Mouse (Mus musculus): Measurements from ENCODE around the gene Chn1.

The Chn1 gene

DNA sequence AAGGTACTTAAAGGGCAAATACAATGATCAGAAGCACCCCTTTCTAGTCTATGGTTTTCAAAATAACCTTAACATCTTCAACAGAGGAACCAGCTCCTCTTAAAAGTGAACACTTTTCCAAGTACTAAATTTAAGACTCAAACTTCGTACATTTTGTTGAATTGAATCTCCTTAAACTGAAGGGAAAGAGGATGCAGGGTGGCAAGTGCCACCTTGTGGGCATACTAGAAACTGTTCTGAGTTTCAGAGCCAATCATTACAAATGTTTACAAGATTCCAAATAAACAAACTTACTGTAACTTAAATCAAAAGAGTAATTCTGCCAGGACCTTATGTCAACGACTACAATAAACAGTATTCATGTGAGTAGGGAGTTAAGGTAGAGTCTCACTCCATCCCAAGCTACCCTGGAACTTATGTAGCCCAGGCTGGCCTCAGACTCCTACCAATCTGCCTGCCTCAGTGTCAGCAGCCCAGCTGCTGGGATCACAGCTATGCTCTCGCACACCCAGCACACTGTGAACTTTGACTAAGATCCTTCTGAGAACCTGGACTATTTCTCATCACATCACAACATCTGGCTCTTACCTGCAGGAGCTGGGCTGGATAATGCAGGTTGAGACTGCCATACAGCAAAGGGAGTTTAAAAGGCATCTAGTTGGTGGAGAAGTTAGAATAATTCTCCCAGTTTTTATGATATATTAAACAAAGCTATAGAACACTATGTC lies 29.3 kb downstream of the Chn1 start:
- peak; percentile 30 for DNase-seq (ENCODE audit: low spot score)

DNA sequence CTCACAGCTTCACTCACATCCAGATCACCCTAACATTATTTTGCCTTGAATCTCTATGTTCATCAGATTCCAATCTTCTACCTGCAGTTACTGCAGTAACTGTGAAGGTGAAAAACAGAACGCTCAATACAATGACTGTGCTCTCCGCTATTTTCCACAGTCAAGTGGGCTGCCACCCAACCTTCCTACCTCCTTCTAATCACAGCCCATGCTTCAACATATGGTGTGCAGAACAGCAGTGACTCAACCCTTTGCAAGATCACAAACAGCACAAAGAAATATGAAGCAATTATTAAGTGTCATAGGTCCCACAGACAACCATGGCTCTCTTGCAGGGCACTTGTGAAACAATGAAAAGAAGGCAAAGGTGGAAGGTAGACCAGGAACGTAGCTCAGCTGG lies 33.9 kb downstream of the Chn1 start:
- no peak for DNase-seq (ENCODE audit: low spot score)

- DNase-seq (ENCODE audit: low spot score): no peak
Measured at GRCm38 (mm10) chr2:73727868-73728267, 47.3 kb downstream of the Chn1 start.

GRCm38 (mm10) chr2:73724934-73725333 lies 50.2 kb downstream of the Chn1 start:
- DNase-seq (ENCODE audit: low spot score): no peak

- DNase-seq (ENCODE audit: low spot score): no peak
Measured at GRCm38 (mm10) chr2:73721821-73722220, 53.3 kb downstream of the Chn1 start.

- no peak for DNase-seq (ENCODE audit: low spot score)
Measured at GRCm38 (mm10) chr2:73712481-73712880, 62.7 kb downstream of the Chn1 start.

- DNase-seq (ENCODE audit: low spot score): no peak
Measured at GRCm38 (mm10) chr2:73693045-73693444, 82.1 kb downstream of the Chn1 start.

DNA sequence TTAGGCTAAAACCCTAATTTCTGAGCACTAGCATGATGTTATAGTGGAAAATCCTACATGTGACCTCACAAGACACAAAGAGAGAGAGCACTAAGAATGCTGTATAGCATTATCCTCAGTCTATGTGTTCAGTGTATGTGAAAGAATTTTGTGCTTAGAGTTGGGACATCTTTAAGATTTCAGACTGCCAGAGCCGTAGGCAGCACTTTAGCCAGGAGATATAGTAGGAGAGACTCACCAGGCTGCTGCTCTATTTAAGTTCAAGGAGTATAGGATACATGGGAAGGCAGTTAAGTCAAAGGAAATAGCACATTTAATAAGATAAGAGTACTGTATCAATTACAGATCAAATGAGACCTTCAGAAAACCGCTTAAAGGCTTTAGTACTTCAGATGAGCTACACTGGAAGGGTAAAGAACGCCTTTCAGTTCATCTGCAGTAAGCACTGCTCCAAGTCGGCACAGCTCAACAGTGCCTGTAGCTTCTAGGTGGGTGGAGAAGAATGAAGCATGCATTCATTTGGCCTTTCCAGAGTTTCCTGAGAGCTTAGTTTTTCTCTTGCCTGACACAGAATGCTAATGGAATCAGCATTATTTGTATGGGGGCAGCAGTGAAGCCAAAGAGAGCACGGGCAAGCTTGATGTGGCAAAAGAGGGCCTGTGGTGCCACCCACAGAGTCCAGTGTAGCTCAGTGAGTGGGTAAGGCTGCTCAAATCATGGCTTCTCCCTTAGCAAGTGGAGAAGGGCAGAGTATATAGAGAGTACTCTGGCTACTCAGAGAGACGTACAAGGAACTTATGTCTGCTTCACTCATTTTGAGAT lies 84.2 kb downstream of the Chn1 start:
- DNase-seq (ENCODE audit: low spot score): no peak

DNA sequence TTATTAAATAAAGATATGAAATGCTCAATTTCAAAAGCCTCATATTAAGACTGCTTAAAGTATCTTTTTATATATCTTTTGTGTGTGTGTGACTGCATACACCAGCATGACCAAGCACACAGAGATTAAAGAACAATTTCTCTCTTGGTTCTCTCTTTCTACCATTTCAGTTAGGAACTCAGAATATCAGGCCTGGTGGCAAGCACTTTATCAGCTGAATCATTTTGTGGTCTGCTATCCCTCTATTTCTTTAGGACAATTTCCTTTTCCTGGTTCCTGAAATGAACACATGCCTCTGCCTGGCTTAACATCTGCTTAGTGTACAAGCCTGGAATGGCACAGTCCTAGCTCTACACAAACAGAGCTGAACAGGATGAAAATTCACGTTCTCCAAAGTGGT lies 92.6 kb downstream of the Chn1 start:
- no peak for DNase-seq (ENCODE audit: low spot score)

DNA sequence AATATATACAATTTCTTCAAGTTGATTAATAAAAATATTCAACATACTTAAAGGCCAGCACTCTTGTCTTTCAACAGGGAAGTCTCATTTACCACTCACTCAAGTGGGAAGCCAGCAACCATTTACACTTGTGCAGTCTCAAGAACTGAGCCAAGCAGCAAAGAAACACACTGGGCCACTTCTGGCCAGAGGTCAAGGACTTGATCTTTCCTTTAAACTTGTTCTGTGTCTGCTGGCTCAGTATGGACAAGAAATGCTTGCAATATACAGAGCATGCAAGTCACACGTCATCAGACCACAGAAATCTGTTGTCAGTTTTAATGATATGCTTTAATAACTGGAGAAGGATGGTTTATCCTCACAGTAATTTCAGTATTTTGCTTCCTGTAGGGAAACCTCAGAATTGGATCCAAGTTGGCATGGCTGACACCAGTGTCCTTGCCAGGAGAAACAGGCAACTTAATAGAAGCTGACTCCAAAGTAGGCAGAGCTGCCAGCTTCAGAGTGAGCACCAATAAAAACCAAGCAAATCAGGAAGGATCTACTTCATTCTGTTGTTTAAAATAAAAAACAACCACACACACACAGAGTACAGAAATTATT lies 94.6 kb downstream of the Chn1 start:
- no peak for DNase-seq (ENCODE audit: low spot score)

DNA sequence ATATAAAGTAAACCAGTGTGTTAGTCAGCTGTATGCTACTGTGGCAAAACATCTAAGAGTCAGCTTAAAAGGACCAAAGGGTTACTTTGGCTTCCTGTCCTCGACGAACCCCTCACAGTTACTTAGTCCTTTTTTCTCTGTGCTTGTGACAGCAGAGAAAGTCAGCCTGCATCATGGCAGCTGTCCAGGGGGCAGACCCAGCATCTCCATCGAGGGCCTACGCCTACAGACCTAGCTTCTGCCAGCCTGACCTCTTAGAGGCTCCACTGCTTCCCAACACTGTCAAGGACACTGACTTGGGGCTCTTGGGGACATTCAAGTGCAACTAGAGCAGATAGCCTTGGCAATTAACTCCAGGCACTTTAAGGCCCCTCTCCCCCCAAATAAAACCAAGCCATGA lies 106.5 kb downstream of the Chn1 start:
- no peak for DNase-seq (ENCODE audit: low spot score)

- no peak for DNase-seq (ENCODE audit: low spot score)
Measured at GRCm38 (mm10) chr2:73660566-73661134, 114.5 kb downstream of the Chn1 start.

DNA sequence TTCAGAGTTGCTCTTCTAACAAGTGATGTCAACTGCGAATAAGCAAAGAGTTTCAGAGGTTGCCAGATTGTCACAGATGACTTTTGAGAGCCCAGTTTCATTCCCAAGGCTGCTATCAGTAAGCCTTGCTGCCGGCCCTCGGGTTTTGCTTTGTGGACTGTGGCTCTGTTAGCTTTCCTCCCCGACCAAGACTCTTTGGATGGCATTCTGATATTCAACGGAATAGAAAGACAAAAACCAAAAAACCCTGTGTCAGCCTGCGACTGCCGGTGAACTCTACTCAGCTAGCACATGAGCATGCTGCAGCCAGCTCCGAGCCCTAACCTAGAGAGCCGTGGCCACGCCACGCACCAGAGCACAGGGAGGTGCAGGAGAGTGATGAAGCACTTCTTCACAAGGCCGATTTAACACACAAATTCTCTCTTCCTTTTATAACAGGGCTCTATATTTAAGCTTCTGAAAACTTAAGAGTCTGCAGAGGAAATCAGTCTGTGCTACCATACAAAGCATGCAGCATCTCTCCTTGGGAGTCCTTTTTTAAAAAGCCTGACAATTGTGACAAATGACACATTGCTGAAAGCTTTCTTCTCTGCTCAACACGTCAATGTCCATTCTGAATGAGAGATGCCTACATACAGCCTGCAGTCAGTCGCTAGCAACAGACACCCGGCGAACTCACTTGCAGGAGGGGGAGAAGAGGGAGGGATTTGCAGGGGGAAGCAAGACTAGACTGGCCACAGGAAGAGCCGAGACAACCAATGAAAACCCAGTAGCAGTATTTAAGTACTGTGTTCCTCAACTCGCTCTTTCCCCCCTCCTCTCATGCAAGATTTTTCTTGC lies 115.2 kb downstream of the Chn1 start:
- peak; percentile 79 for DNase-seq (ENCODE audit: low spot score)

DNA sequence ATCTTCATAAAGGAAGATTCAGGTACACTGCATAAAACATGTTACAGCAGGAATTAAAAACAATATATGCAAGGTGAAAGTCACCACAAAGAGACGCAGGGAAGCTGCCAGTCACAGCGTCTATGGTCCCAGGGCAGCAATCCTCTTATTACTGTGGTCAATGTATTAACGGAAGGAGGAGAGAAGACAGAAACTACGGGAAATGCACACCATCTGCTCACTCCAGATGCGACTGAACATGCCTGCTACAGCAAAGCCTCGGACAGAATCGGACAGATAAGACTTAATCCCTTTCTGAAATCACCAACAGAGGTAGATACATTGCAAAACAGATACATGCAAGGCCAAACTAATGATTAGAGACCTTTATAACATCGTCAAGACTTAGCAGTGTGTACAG lies 116.1 kb downstream of the Chn1 start:
- no peak for DNase-seq (ENCODE audit: low spot score)

- DNase-seq (ENCODE audit: low spot score): peak; percentile 58
Measured at GRCm38 (mm10) chr2:73657961-73658360, 117.2 kb downstream of the Chn1 start.

DNA sequence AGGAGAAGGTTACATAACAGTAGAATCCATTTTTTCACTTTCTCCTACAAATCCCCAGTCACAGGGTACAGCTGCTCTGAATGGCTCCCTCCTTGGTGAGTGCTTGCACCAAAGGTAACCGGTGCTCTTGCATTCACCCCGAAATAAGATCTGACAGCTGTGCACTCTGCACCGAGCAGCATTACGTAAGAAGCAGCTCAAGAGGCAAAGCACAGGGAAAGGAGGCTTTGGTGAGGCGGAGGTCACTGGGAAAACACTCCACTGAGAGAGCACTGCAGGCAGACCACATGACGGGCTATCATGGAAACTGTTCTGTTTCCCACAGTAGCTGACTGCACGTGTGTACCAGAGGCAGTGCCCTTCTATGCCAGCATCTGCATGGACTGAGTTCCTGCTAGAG lies 118.0 kb downstream of the Chn1 start:
- peak; percentile 72 for DNase-seq (ENCODE audit: low spot score)

DNA sequence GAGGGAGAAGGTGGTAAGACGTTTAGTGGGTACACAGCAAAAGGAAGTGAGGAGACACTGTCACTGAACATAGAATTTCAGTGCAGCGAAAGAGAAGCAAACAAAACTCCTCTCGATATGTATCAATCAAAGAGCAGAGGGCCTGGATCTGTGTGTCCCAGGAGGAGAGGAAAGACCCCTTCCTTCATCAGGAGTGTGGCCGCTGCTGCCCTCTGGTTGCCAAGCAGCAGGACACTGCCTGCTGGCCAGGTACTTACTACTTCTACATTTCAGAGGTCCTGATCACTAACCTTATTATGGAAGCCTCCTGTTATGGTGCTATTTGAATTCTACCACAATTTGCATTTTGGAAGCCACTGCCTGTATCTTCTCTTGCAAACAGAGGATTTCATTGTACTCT lies 119.5 kb downstream of the Chn1 start:
- DNase-seq (ENCODE audit: low spot score): no peak

GRCm38 (mm10) chr2:73654892-73655243 lies 120.3 kb downstream of the Chn1 start:
- DNase-seq (ENCODE audit: low spot score): no peak

DNA sequence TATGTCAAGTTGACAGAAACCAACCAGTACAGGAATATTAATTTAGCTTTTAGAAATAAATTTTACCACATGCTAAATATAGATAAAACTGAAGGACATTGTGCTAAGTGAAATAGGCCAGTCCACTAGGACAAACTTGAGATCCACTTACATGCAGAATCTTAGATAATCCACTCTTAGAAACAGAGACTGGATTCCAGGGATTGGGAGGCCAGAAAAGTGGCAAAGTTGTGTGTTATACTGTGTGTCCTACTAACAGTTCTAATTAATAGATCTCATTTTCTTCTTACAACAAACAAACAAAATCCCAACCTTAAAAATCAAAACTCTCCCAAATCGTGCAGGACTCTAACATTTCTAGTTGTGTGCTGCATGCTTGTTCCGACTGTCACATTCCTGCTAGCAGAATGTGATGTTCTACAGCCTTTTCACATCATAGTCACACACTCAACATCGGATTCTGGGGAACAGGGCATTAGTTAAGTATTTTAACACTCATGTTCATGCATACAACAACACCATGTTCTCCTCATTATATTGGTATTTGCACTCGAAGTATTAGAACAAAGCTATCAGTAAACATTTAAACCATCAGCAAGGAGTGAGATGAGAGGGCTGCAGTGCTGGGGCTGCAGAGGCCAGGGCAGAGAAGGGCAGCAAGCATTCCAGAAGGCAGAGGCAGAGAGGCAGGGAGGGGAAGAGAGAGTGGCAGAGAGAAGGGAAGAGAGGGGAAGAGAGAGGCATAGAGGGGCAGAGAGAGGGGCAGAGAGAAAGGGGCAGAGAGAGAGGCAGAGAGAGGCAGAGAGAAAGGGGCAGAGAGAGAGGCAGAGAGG lies 120.9 kb downstream of the Chn1 start:
- DNase-seq (ENCODE audit: low spot score): no peak

- no peak for DNase-seq (ENCODE audit: low spot score)
Measured at GRCm38 (mm10) chr2:73637688-73638087, 137.5 kb downstream of the Chn1 start.

DNA sequence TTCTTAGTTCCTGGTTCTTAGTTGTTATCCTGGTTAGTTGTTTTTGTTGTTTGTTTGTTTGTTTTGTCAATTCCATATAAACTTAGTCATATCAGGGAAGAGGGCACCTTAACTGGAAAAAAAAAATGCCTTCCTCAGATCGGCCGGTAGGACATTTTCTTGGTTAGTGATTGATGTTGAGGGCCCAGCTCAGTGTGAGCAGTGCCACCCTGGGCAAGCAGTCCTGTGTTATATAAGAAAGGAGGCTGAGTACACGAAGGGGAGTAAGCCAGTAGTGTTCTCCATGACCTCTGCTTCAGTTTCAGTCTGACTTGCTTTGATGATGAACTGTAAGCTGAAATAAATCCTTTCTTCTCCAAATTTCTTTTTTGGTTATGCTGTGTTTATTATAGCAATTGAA lies 138.8 kb downstream of the Chn1 start:
- DNase-seq (ENCODE audit: low spot score): no peak
